Mouse (Mus musculus): ENCODE results near the gene Tcp11l1. TPM values are rescaled to one million over a fixed set of nuclear protein-coding genes. Genes with fewer than 3 reads are reported as not detected.

Gene Tcp11l1
- total RNA-seq, 2 experiments from 2014 or later: 31.3 to 34.5 TPM

Other genes with a start within 250 kb of the Tcp11l1 start
- 100 to 1,000 TPM; 103 to 108 TPM for gene Hipk3, start 217.7 kb downstream of the Tcp11l1 start, total RNA-seq (2021)
- gene Cstf3, start 121.6 kb downstream of the Tcp11l1 start, total RNA-seq (2021): 10 to 100 TPM; 37.2 to 44.2 TPM
- gene Pin1rt1, start 4.2 kb upstream of the Tcp11l1 start, total RNA-seq (2021): not detected
- gene Depdc7, start 30.7 kb upstream of the Tcp11l1 start, total RNA-seq (2021): 1 to 10 TPM; 1.4 to 1.5 TPM
- 1 to 10 TPM; 9.0 to 9.5 TPM for gene Qser1, start 104.6 kb upstream of the Tcp11l1 start, total RNA-seq (2021)
- under 1 TPM; 0.56 to 0.68 TPM for gene Prrg4, start 137.7 kb upstream of the Tcp11l1 start, total RNA-seq (2021)
- gene Ccdc73, start 155.6 kb upstream of the Tcp11l1 start, total RNA-seq (2021): 1 to 10 TPM; 1.4 to 1.5 TPM

Measured in left cerebral cortex, adult 18-20 months (tissue).